Comparison of ENCODE assay signal across 21 mouse cellular contexts in genomic region chr13:47156841-47157240, GRCm38 (mm10). TPM values are rescaled to one million over a fixed set of nuclear protein-coding genes. Genes with fewer than 3 reads are reported as not detected.
DNase-seq lines count a peak whose midpoint lies in the region; ATAC-seq and TF ChIP-seq lines count a peak whose summit lies in the region.
"Had no signal": no experiment of that assay in that cellular context is flagged by ENCODE, and none has a peak within 500 bp of the region (broad histone marks: within the 10 kb centered on the region; RNA-seq: fewer than 3 reads in every experiment).

No protein-coding gene starts in this region.

- no peaks in the 10 kb centered on the region for H3K4me1 ChIP-seq in lung, embryonic 14.5 days (ENCODE audit: insufficient read depth)
- H3K4me1 ChIP-seq: forebrain, embryonic 15.5 days had no signal

- ATAC-seq in lung, embryonic 14.5 days (ENCODE audit: insufficient read depth): no peak
- ATAC-seq: forebrain, embryonic 15.5 days; Patski had no signal

- WGBS in lung, embryonic 14.5 days: 24% methylated on average over 5 of the region's 5 CpGs

- peak; percentile 66 for DNase-seq in lung, embryonic 14.5 days
- no peak for DNase-seq in lung, postnatal 4 days
- DNase-seq in retina, postnatal 1 day: peak; percentile 54
- no peak for DNase-seq in retina, embryonic 14.5 days (ENCODE audit: low spot score)
- DNase-seq in lung, postnatal 10 days: peak; percentile 33
- DNase-seq in cerebellum, postnatal 36 days: no peak
- DNase-seq in adipocyte (ENCODE audit: low spot score): no peak
- DNase-seq: adrenal gland, adult 8-10 months; adrenal gland, postnatal 36 days; cerebellum, adult 2 months; cerebellum, postnatal 10 days; gastrocnemius, postnatal 10 days; heart, adult 18-20 months; heart, postnatal 10 days; heart, postnatal 4 days had no signal

- no peak overlapping the region for H3K27ac ChIP-seq in lung, embryonic 14.5 days (ENCODE audit: low read depth)
- H3K27ac ChIP-seq: embryonic facial prominence, embryonic 12.5 days; forebrain, embryonic 15.5 days; heart, embryonic 10.5 days; hindbrain, embryonic 14.5 days had no signal

- no peaks in the 10 kb centered on the region for H3K9me3 ChIP-seq in lung, embryonic 14.5 days (ENCODE audit: low read depth, low read length)
- H3K9me3 ChIP-seq: embryonic facial prominence, embryonic 12.5 days; forebrain, embryonic 15.5 days; heart, embryonic 10.5 days had no signal

- no peaks in the 10 kb centered on the region for H3K36me3 ChIP-seq in lung, embryonic 14.5 days (ENCODE audit: insufficient read depth)
- H3K36me3 ChIP-seq: embryonic facial prominence, embryonic 12.5 days; forebrain, embryonic 15.5 days; heart, embryonic 10.5 days had no signal

- no peaks in the 10 kb centered on the region for H3K27me3 ChIP-seq in lung, embryonic 14.5 days (ENCODE audit: insufficient read depth, low read length)
- H3K27me3 ChIP-seq: CH12.LX; embryonic facial prominence, embryonic 12.5 days; forebrain, embryonic 15.5 days; Patski had no signal

- H3K9ac ChIP-seq in lung, embryonic 14.5 days: no peak overlapping the region
- H3K9ac ChIP-seq: embryonic facial prominence, embryonic 12.5 days; forebrain, embryonic 15.5 days; hindbrain, embryonic 14.5 days had no signal

- no peak for TF ChIP-seq CTCF in lung, embryonic 14.5 days (IDR thresholded peaks at IDR 0.05; ENCODE audit: low read depth)

- no peak overlapping the region for H3K4me2 ChIP-seq in lung, embryonic 14.5 days
- H3K4me2 ChIP-seq: embryonic facial prominence, embryonic 12.5 days; forebrain, embryonic 15.5 days; hindbrain, embryonic 14.5 days had no signal

- no peak overlapping the region for H3K4me3 ChIP-seq in lung, embryonic 14.5 days (ENCODE audit: low read depth, low read length)
- H3K4me3 ChIP-seq: embryonic facial prominence, embryonic 12.5 days; forebrain, embryonic 15.5 days; heart, embryonic 10.5 days had no signal

RNA-seq across cellular contexts. Expression of gene Rnf144b, which starts 34.4 kb away (rescaled TPM):
- 1.2 and 1.5 TPM in 2 replicates for polyA plus RNA-seq in lung, embryonic 14.5 days (2014; fragmentation: Nextera tagmentation; extraction: Ambion mirVana)

RNA-seq across cellular contexts. Expression of gene Dek, which starts 50.8 kb away (rescaled TPM):
- polyA plus RNA-seq in lung, embryonic 14.5 days (2014; fragmentation: Nextera tagmentation; extraction: Ambion mirVana): 301 and 326 TPM in 2 replicates

Comparison
In these comparisons a context has a peak if more than half of its experiments do, and no peak if none do; other contexts are left out.
1. DNase-seq: peak in lung, embryonic 14.5 days (single experiment), retina, postnatal 1 day (single experiment) and lung, postnatal 10 days (single experiment); none in lung, postnatal 4 days (0 of 2), retina, embryonic 14.5 days (single experiment), cerebellum, postnatal 36 days (0 of 2) and adipocyte (single experiment).